Mouse (Mus musculus) megakaryocyte-erythroid progenitor cell, adult 5-6 weeks (primary cell): ENCODE data around the gene Oxnad1. TPM values are rescaled to one million over a fixed set of nuclear protein-coding genes. Genes with fewer than 3 reads are reported as not detected.
"Not testable (repeated sequence)": the region's sequence is repeated elsewhere in the genome, so short reads cannot be mapped to it uniquely, and the experiment has no call there.

Source experiments
- ATAC-seq: replicated peaks from 2 replicates; pipeline ENCODE4 v1.8.0; 2016; ENCODE audit warnings: mild to moderate bottlenecking, inconsistent platforms; ENCODE audit not compliant: severe bottlenecking, poor library complexity, low FRiP score, low TSS enrichment
- total RNA-seq, 2 experiments: library from RNA; stranded (forward) in 1 of 2; stranded (reverse) in 1 of 2; fragments of 200-1000, 215-1000 nt in 1 of 2; fragments of >200 nt in 1 of 2; fragmentation: Nextera tagmentation in 1 of 2; gene quantifications; 2 replicates each; pipeline ENCODE4 v1.2.3; 2014 to 2017

The Oxnad1 gene
- total RNA-seq, 2 experiments from 2014 or later = 28.7 to 34.8 TPM

GRCm38 (mm10) chr14:32134293-32134692 lies 49.1 kb downstream of the Oxnad1 start:
- peak; percentile 55 for ATAC-seq

- not testable (repeated sequence) for ATAC-seq
Measured at GRCm38 (mm10) chr14:32136467-32136866, 51.3 kb downstream of the Oxnad1 start.

- peak; percentile 39; the same call in 1 of the 2 replicates for ATAC-seq
Measured at GRCm38 (mm10) chr14:32140359-32140965, 55.3 kb downstream of the Oxnad1 start.

GRCm38 (mm10) chr14:32141723-32142122 lies 56.5 kb downstream of the Oxnad1 start, which contains the start of gene Msmb:
Gene Msmb, plus strand, starts transcription at chr14:32142023.
- ATAC-seq = no peak

- ATAC-seq = no peak
Measured at GRCm38 (mm10) chr14:32144734-32145133, 59.6 kb downstream of the Oxnad1 start.

GRCm38 (mm10) chr14:32145401-32145800 lies 60.2 kb downstream of the Oxnad1 start:
- no peak for ATAC-seq

- ATAC-seq = peak; percentile 91
Measured at GRCm38 (mm10) chr14:32145809-32146511, 60.8 kb downstream of the Oxnad1 start.

GRCm38 (mm10) chr14:32146578-32146977 lies 61.4 kb downstream of the Oxnad1 start:
- ATAC-seq = no peak

- ATAC-seq = no peak
Measured at GRCm38 (mm10) chr14:32150872-32151271, 65.7 kb downstream of the Oxnad1 start.

GRCm38 (mm10) chr14:32152243-32152965 lies 67.2 kb downstream of the Oxnad1 start:
- no peak for ATAC-seq

Other genes with a start within 250 kb of the Oxnad1 start
- gene Galnt15, start 56.4 kb upstream of the Oxnad1 start, total RNA-seq (2014; fragmentation: Nextera tagmentation) = not detected in 2 replicates
- not detected in 2 replicates for gene Galnt15, start 56.4 kb upstream of the Oxnad1 start, total RNA-seq (2017)
- 97.5 and 115 TPM in 2 replicates for gene Dph3, start 355 bp downstream of the Oxnad1 start, total RNA-seq (2014; fragmentation: Nextera tagmentation)
- 55.5 and 76.5 TPM in 2 replicates for gene Dph3, start 355 bp downstream of the Oxnad1 start, total RNA-seq (2017)
- not detected in 2 replicates for gene Msmb, start 56.6 kb downstream of the Oxnad1 start, total RNA-seq (2014; fragmentation: Nextera tagmentation)
- gene Msmb, start 56.6 kb downstream of the Oxnad1 start, total RNA-seq (2017) = not detected in 2 replicates
- 48.1 and 49.3 TPM in 2 replicates for gene Ncoa4, start 74.5 kb downstream of the Oxnad1 start, total RNA-seq (2014; fragmentation: Nextera tagmentation)
- gene Ncoa4, start 74.5 kb downstream of the Oxnad1 start, total RNA-seq (2017) = 51.3 and 68.1 TPM in 2 replicates
- 216 and 235 TPM in 2 replicates for gene Timm23, start 116.5 kb downstream of the Oxnad1 start, total RNA-seq (2014; fragmentation: Nextera tagmentation)
- 189 and 199 TPM in 2 replicates for gene Timm23, start 116.5 kb downstream of the Oxnad1 start, total RNA-seq (2017)
- 31.5 and 33.9 TPM in 2 replicates for gene Parg, start 116.6 kb downstream of the Oxnad1 start, total RNA-seq (2014; fragmentation: Nextera tagmentation)
- 102 and 122 TPM in 2 replicates for gene Parg, start 116.6 kb downstream of the Oxnad1 start, total RNA-seq (2017)
- 0.33 TPM in 1 of 2 replicates, not detected in the other for gene Ogdhl, start 236.6 kb downstream of the Oxnad1 start, total RNA-seq (2014; fragmentation: Nextera tagmentation)
- gene Ogdhl, start 236.6 kb downstream of the Oxnad1 start, total RNA-seq (2017) = not detected in 2 replicates